Mouse (Mus musculus): ENCODE measurements around the gene Sdk1.

DNA sequence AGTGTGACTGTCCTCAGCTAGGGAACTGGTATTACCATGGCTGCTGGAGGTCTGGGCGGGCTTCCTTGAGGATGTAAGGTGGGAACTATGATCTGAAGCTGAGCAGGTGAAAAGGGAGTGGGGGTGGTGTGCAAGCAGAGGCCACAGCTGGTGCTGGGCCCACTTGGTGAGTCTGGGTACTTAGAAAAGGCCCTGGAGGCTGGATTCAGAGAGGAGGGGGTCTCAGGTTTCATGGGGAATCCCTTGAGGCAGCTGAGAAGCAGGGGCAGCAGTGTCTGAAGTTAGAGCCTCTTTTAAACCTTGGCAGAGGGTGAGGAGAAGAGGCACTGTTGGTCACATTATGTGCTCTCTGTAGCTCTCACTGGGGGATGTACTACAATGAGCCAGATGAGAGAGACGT, 163.4 kb downstream of the Sdk1 start:
- TF ChIP-seq ZMIZ1 (IDR thresholded peaks at IDR 0.05; ENCODE audit: low read depth, low read length) (no peak), BHLHE40 (IDR thresholded peaks at IDR 0.05; ENCODE audit: low read depth, low read length) (no peak), RCOR1 (conservative IDR thresholded peaks at IDR 0.05; ENCODE audit: low read depth, low read length) (no peak), CTCF (conservative IDR thresholded peaks at IDR 0.05 in 1 of 2, IDR thresholded peaks at IDR 0.05 in 1 of 2; ENCODE audit: low read depth in 2 of 2, low read length in 2 of 2) (no peak), ZC3H11A (IDR thresholded peaks at IDR 0.05; ENCODE audit: low read depth, low read length) (no peak), RAD21 (IDR thresholded peaks at IDR 0.05; ENCODE audit: low read depth, low read length) (no peak)

Measured in CH12.LX (cell line).